Mouse (Mus musculus): ENCODE measurements around the gene Enpp6. TPM values are rescaled to one million over a fixed set of nuclear protein-coding genes. Genes with fewer than 3 reads are reported as not detected.

The Enpp6 gene
- polyA plus RNA-seq, 1 experiment = not detected

- no peaks in the 10 kb centered on the region for H3K4me1 ChIP-seq (ENCODE audit: control insufficient read depth, insufficient read depth, low read length)
- TF ChIP-seq POLR2A (IDR thresholded peaks at IDR 0.05; ENCODE audit: low read depth, low read length) = no peak
- no peak for TF ChIP-seq CTCF (IDR thresholded peaks at IDR 0.05; ENCODE audit: borderline replicate concordance, insufficient read depth, low read length)
- H3K4me3 ChIP-seq (ENCODE audit: insufficient read depth, low read length) = no peak overlapping the region
- H3K27ac ChIP-seq (ENCODE audit: insufficient read depth, low read length) = no peak overlapping the region
These were observed 23.9 kb upstream of the Enpp6 start for GRCm38 (mm10) chr8:46962630-46963427.

- no peaks in the 10 kb centered on the region for H3K4me1 ChIP-seq (ENCODE audit: control insufficient read depth, insufficient read depth, low read length)
- TF ChIP-seq CTCF (IDR thresholded peaks at IDR 0.05; ENCODE audit: borderline replicate concordance, insufficient read depth, low read length) (no peak), POLR2A (IDR thresholded peaks at IDR 0.05; ENCODE audit: low read depth, low read length) (no peak)
- no peak overlapping the region for H3K4me3 ChIP-seq (ENCODE audit: insufficient read depth, low read length)
- H3K27ac ChIP-seq (ENCODE audit: insufficient read depth, low read length) = no peak overlapping the region
These were observed 23.0 kb upstream of the Enpp6 start for GRCm38 (mm10) chr8:46963619-46964145.

DNA sequence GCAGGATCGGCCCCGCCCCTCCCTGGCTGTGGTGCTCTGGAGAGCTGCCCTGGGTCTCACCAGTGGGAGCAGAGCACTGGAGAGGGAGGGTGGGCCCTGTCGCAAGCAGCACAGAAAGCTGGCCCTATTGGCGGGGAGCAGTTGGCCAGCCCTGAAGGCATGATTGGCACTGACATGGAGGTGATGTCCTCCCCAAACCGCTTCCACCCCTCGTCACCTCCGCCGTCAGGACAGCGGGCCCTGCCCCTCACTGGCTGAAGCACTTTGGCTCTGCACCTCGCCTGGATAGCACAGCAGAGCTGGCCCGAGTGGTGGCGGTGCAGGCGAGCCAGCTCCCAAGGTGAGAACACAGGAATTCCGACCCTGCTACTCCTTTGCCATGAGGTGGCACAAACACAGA, 20.9 kb upstream of the Enpp6 start:
- Histone ChIP-seq H3K4me1 (ENCODE audit: control insufficient read depth, insufficient read depth, low read length) (no peaks in the 10 kb centered on the region), H3K27ac (ENCODE audit: insufficient read depth, low read length) (no peak overlapping the region), H3K4me3 (ENCODE audit: insufficient read depth, low read length) (no peak overlapping the region)
- TF ChIP-seq POLR2A (IDR thresholded peaks at IDR 0.05; ENCODE audit: low read depth, low read length) (no peak), CTCF (IDR thresholded peaks at IDR 0.05; ENCODE audit: borderline replicate concordance, insufficient read depth, low read length) (no peak)

GRCm38 (mm10) chr8:46968721-46969120, 18.0 kb upstream of the Enpp6 start:
- H3K4me1 ChIP-seq (ENCODE audit: control insufficient read depth, insufficient read depth, low read length) = no peaks in the 10 kb centered on the region
- no peak overlapping the region for H3K27ac ChIP-seq (ENCODE audit: insufficient read depth, low read length)
- TF ChIP-seq CTCF (IDR thresholded peaks at IDR 0.05; ENCODE audit: borderline replicate concordance, insufficient read depth, low read length) (no peak), POLR2A (IDR thresholded peaks at IDR 0.05; ENCODE audit: low read depth, low read length) (no peak)
- H3K4me3 ChIP-seq (ENCODE audit: insufficient read depth, low read length) = no peak overlapping the region

- no peak for TF ChIP-seq CTCF (IDR thresholded peaks at IDR 0.05; ENCODE audit: borderline replicate concordance, insufficient read depth, low read length)
- TF ChIP-seq POLR2A (IDR thresholded peaks at IDR 0.05; ENCODE audit: low read depth, low read length) = no peak
These were observed 17.3 kb upstream of the Enpp6 start for GRCm38 (mm10) chr8:46969386-46969785.

DNA sequence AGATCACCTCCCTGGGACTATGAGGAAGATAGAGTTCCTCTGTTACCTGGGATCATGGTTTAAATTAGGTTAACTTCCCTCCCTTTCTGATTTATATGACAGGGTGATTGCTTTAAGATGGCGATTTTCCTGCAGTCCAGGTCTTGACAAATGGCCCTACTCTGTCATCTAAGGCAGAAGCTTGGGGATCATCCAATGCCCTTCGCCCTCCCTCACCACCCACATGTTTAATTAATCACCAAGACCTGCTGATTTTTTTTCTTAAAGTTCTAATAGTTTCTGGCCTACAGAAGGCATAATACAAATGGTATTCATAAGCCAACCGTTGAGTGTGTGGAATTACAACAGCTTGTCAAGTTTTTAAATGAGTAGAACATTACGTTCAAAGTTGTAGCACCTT, 9.3 kb upstream of the Enpp6 start:
- TF ChIP-seq POLR2A (IDR thresholded peaks at IDR 0.05; ENCODE audit: low read depth, low read length) (no peak), CTCF (IDR thresholded peaks at IDR 0.05; ENCODE audit: borderline replicate concordance, insufficient read depth, low read length) (no peak)
- Histone ChIP-seq H3K4me1 (ENCODE audit: control insufficient read depth, insufficient read depth, low read length) (no peaks in the 10 kb centered on the region), H3K27ac (ENCODE audit: insufficient read depth, low read length) (no peak overlapping the region), H3K4me3 (ENCODE audit: insufficient read depth, low read length) (no peak overlapping the region)

More at GRCm38 (mm10) chr8:46969386-46969785, 17.3 kb upstream of the Enpp6 start:
- no peak overlapping the region for H3K4me3 ChIP-seq (ENCODE audit: insufficient read depth, low read length)
- no peaks in the 10 kb centered on the region for H3K4me1 ChIP-seq (ENCODE audit: control insufficient read depth, insufficient read depth, low read length)
- H3K27ac ChIP-seq (ENCODE audit: insufficient read depth, low read length) = no peak overlapping the region

DNA sequence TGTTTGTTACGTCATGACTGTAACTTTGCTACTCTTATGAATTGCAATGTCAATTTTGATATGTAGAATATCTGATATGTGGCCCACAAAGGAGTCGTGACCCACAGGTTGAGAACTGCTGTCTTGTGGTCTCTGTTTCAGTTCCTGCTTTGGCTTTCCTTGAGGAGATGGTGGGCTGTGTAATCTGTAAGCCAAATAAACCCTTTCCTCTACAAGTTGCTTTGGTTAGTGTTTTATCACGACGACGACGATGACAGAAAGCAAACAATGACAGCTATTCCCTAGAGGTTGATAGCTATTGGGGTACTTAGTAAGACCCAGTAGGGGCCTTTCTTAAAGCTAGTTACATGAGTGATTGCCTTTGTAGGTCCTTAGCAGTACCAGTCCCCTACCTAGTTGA, 4.5 kb upstream of the Enpp6 start:
- Histone ChIP-seq H3K4me1 (ENCODE audit: control insufficient read depth, insufficient read depth, low read length) (no peaks in the 10 kb centered on the region), H3K27ac (ENCODE audit: insufficient read depth, low read length) (no peak overlapping the region), H3K4me3 (ENCODE audit: insufficient read depth, low read length) (no peak overlapping the region)
- TF ChIP-seq POLR2A (IDR thresholded peaks at IDR 0.05; ENCODE audit: low read depth, low read length) = no peak
- no peak for TF ChIP-seq CTCF (IDR thresholded peaks at IDR 0.05; ENCODE audit: borderline replicate concordance, insufficient read depth, low read length)

DNA sequence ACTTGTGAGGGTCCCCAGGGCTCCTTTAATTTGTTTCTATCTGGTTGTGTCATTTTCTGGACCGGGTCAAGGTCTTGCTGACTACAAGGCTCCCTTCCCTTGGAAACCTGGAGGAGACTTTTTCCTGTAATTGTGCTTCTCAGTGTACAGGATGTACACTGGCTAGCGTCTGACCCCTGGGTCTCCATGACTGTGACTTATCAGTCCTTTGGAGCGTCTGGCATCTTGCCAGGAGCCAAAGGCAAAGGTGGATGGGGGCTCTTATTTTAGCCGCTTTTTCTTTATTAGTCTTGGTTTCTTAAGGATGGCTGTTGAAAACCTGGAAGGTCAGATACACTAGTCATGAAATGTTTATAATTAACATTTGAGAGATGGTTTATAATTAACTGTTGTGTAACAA, 3.9 kb upstream of the Enpp6 start:
- TF ChIP-seq POLR2A (IDR thresholded peaks at IDR 0.05; ENCODE audit: low read depth, low read length) (no peak), CTCF (IDR thresholded peaks at IDR 0.05; ENCODE audit: borderline replicate concordance, insufficient read depth, low read length) (no peak)
- H3K27ac ChIP-seq (ENCODE audit: insufficient read depth, low read length) = no peak overlapping the region
- H3K4me1 ChIP-seq (ENCODE audit: control insufficient read depth, insufficient read depth, low read length) = no peaks in the 10 kb centered on the region
- no peak overlapping the region for H3K4me3 ChIP-seq (ENCODE audit: insufficient read depth, low read length)

GRCm38 (mm10) chr8:46984647-46985046, 2.0 kb upstream of the Enpp6 start:
- Histone ChIP-seq H3K4me1 (ENCODE audit: control insufficient read depth, insufficient read depth, low read length) (no peaks in the 10 kb centered on the region), H3K4me3 (ENCODE audit: insufficient read depth, low read length) (no peak overlapping the region), H3K27ac (ENCODE audit: insufficient read depth, low read length) (no peak overlapping the region)

DNA sequence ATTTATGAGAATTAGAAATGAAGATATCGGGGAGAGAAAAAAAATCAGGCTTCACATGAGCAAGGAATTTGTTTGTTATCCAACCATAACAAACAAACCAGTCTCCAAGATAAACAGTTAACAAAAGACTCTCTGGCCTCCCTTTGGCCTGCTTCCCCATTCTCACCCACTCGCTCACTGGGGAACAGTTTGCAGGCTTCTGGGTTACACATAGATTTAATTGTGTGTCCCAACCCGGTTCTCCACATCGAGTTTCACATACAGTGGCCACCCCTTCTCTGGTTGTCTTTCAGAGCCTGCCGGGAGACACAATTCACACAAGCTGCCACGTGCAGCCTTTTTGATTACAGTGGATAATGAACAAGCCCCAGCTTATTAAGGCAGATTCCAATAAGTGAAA, 1.7 kb downstream of the Enpp6 start:
- H3K4me1 ChIP-seq (ENCODE audit: control insufficient read depth, insufficient read depth, low read length) = no peaks in the 10 kb centered on the region
- H3K27ac ChIP-seq (ENCODE audit: insufficient read depth, low read length) = no peak overlapping the region
- TF ChIP-seq CTCF (IDR thresholded peaks at IDR 0.05; ENCODE audit: borderline replicate concordance, insufficient read depth, low read length) (no peak), POLR2A (IDR thresholded peaks at IDR 0.05; ENCODE audit: low read depth, low read length) (no peak)
- H3K4me3 ChIP-seq (ENCODE audit: insufficient read depth, low read length) = no peak overlapping the region

More at GRCm38 (mm10) chr8:46984647-46985046, 2.0 kb upstream of the Enpp6 start:
- TF ChIP-seq CTCF (IDR thresholded peaks at IDR 0.05; ENCODE audit: borderline replicate concordance, insufficient read depth, low read length) (no peak), POLR2A (IDR thresholded peaks at IDR 0.05; ENCODE audit: low read depth, low read length) (no peak)
